Mouse (Mus musculus) embryonic stem cell, embryonic (primary cell): ENCODE data around the gene Znfx1.

Experiments used
- CTCF ChIA-PET, 4 experiments: fragments of 300-600 bp in 2 of 4; fragments of 350-600 bp in 2 of 4; sonication (Branson Sonifier 250); formaldehyde crosslinking; loops; one replicate each; lab custom pipeline; 2022; ENCODE audit warnings: inconsistent platforms in 2 of 4; lab: Charles Lee
- POLR2A ChIA-PET, 4 experiments: fragments of 300-600 bp in 2 of 4; fragments of 350-600 bp in 2 of 4; sonication (Branson Sonifier 250); formaldehyde crosslinking; loops; one replicate each; lab custom pipeline; 2022; ENCODE audit warnings: antibody characterized with exemption in 4 of 4, inconsistent platforms in 1 of 4; lab: Charles Lee

Gene Znfx1

GRCm38 (mm10) chr2:167078486-167078885, 15.7 kb upstream of the Znfx1 start:
- ChIA-PET POLR2A (interaction anchor here in 3 of 4 experiments (0.5 to 5.5 kb wide), 30 partner anchors 8 to 1265 kb away, joined by 3 to 23 read pairs (median 4); partner anchors contain the start of gene Znfx1 (in 3 of the 3)), CTCF (interaction anchor here in 3 of 4 experiments (0.6 to 1.6 kb wide), 9 partner anchors 23 to 602 kb away, joined by 3 to 4 read pairs (median 3); partner anchors contain the start of gene Kcnb1 (in 1 of the 3))

DNA sequence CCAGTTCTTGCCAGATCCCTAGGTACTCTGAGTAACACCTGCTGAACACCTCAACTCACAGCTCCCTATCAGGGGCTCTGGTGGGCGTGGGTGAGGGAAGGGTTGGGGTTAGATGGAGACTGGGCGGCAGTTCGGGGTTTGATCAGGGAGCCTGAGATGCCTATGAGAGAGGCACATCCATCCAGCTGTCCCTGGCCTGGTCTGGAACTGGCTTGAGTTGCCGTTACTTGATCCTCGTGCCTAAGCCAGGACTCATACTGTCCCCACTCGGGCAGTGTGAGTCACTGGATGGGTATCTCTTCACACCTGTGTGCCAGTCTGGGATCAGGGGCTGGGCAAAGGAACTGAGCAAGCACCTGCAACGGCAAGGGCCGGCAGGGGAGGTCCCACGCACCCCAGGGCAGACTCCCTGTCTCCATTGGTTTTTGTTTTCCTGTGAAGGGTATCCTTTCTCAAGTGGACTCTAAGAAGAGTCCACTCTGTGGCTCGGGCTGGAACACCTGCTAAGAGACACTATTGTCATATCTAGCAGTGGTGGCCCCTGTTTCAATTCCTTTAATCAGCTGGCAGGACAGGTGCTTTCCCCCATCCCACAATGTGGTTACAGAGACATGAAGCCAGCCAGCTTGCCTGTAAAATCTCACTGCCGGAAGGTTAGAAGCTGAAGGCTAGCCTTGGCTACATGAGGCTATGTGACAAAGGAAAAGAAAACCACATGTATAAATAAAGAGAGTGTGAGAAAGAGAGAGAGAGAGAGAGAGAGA, 14.6 kb upstream of the Znfx1 start:
- POLR2A ChIA-PET = interaction anchor here (0.5 to 5.5 kb wide), 17 partner anchors 10 to 1264 kb away, joined by 3 to 23 read pairs (median 6); partner anchors contain the start of gene Znfx1 (in 1 of the 4)
- CTCF ChIA-PET = interaction anchor here in 2 of 4 experiments (1.0 to 1.2 kb wide), 2 partner anchors 136 to 145 kb away, joined by 4 read pairs; no protein-coding TSS in a partner anchor

GRCm38 (mm10) chr2:167076759-167077158, 13.9 kb upstream of the Znfx1 start:
- ChIA-PET CTCF (no interaction called here), POLR2A (interaction anchor here in 2 of 4 experiments (1.1 to 5.5 kb wide), 7 partner anchors 10 to 153 kb away, joined by 3 to 23 read pairs (median 6); partner anchors contain the start of gene Znfx1 (in 1 of the 2))

GRCm38 (mm10) chr2:167076352-167076751, 13.5 kb upstream of the Znfx1 start:
- CTCF ChIA-PET = interaction anchor here in 1 of 4 experiments (0.9 kb wide), 1 partner anchor 85 kb away, joined by 3 read pairs; no protein-coding TSS in a partner anchor
- POLR2A ChIA-PET = interaction anchor here in 2 of 4 experiments (0.9 to 5.5 kb wide), 7 partner anchors 10 to 120 kb away, joined by 3 to 23 read pairs (median 4); partner anchors contain the start of gene Znfx1 (in 1 of the 2)

DNA sequence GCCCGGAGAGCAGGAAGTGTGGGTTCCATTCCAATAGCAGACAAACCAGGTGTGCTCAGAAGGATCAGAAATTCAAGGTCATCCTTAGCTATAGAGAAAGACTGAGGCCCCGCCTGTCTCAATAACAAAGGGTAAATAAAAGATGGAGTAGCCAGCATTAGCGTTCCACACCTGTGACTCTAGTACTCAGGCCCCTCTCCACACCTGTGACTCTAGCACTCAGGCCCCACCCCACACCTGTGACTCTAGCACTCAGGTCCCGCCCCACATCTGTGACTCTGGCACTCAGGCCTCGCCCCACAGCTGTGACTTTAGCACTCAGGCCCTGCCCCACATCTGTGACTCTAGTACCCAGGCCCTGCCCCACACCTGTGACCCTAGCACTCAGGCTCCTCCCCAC, 11.8 kb upstream of the Znfx1 start:
- POLR2A ChIA-PET = interaction anchor here in 3 of 4 experiments (0.8 to 5.5 kb wide), 7 partner anchors 9 to 147 kb away, joined by 3 to 23 read pairs (median 4); partner anchors contain the start of gene Znfx1 (in 2 of the 3)
- CTCF ChIA-PET = interaction anchor here in 1 of 4 experiments (0.7 kb wide), 3 partner anchors 145 to 472 kb away, joined by 3 to 5 read pairs (median 3); no protein-coding TSS in a partner anchor

DNA sequence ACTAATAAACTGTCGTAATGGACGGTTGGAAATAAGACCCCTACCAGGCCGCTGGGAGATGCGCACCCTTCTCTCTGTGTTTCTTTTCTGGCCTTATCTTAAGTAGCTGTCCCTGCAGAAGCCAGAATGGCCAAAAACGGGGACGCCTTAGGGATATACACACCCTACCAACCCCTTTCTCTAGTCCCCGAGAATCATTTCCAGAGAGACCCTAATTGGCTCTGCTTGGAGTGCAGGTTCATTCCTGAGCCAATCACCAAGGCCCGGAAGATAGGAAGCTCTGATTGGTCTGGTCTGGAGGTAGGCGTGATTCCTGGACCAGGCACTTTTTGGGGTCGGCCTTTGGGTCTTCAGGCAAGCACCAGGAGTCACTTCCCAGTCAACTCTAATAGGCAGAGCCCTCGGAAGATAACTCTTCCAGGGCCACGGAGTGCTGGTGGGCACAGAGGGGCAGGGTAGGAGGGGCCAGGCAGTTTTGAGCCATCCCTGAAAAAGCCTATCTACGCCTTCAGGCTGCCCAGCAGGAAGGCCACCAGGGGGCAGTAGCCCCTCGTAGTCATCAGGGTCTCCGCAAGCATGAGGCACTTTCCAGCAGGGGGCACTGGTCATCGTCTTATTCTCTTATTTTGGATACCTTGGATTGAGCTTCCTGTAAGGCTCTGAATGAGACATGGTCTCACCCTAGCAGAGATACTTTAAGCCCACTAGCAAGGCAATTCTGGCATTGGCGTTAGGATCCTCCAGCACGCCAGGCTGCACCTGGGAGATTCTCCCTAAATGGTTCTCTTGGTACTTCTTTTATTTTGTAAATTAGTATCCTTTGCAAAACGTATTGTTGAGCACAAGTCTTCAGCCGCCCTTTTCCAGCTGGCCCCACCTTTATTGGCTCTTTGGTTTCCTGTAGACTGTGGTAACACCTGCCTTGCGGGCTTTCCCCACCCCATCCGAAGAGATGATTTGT, 9.1 kb upstream of the Znfx1 start:
- POLR2A ChIA-PET = interaction anchor here (0.5 to 6.1 kb wide), 130 partner anchors 8 to 1103 kb away, joined by 3 to 104 read pairs (median 4); partner anchors contain the start of genes Slc9a8 (in 3 of the 4), Znfx1 (in 3 of the 4), Ddx27 (in 2 of the 4) and Cse1l (in 1 of the 4)
- CTCF ChIA-PET = interaction anchor here (0.5 to 4.5 kb wide), 104 partner anchors 9 to 1170 kb away, joined by 3 to 103 read pairs (median 4); partner anchors contain the start of genes Kcnb1 (in 3 of the 4), Snai1 (in 2 of the 4), Znfx1 (in 2 of the 4) and Ddx27 (in 1 of the 4)

- ChIA-PET POLR2A (interaction anchor here in 3 of 4 experiments (0.5 to 6.1 kb wide), 82 partner anchors 8 to 360 kb away, joined by 3 to 104 read pairs (median 6); partner anchors contain the start of genes Slc9a8 (in 3 of the 3), Znfx1 (in 3 of the 3), Ddx27 (in 2 of the 3) and Kcnb1 (in 1 of the 3)), CTCF (interaction anchor here (0.5 to 4.5 kb wide), 59 partner anchors 8 to 459 kb away, joined by 3 to 103 read pairs (median 6); partner anchors contain the start of genes Kcnb1 (in 2 of the 4), Znfx1 (in 2 of the 4) and Ddx27 (in 1 of the 4))
Observed at GRCm38 (mm10) chr2:167071266-167071640, 8.4 kb upstream of the Znfx1 start.

GRCm38 (mm10) chr2:167070341-167070740, 7.5 kb upstream of the Znfx1 start:
- POLR2A ChIA-PET = interaction anchor here in 3 of 4 experiments (0.6 to 6.1 kb wide), 28 partner anchors 7 to 357 kb away, joined by 3 to 104 read pairs (median 4); partner anchors contain the start of genes Prex1 (in 1 of the 3), Stau1 (in 1 of the 3) and Znfx1 (in 1 of the 3)
- CTCF ChIA-PET = interaction anchor here in 3 of 4 experiments (0.7 to 4.5 kb wide), 9 partner anchors 114 to 349 kb away, joined by 3 to 103 read pairs (median 4); no protein-coding TSS in a partner anchor

GRCm38 (mm10) chr2:167067575-167067974, 4.8 kb upstream of the Znfx1 start:
- POLR2A ChIA-PET = interaction anchor here (0.6 to 6.1 kb wide), 39 partner anchors 9 to 226 kb away, joined by 3 to 104 read pairs (median 5); partner anchors contain the start of gene Cse1l (in 1 of the 4)
- CTCF ChIA-PET = interaction anchor here in 1 of 4 experiments (0.9 to 1.5 kb wide), 3 partner anchors 145 to 211 kb away, joined by 3 to 5 read pairs (median 4); no protein-coding TSS in a partner anchor

DNA sequence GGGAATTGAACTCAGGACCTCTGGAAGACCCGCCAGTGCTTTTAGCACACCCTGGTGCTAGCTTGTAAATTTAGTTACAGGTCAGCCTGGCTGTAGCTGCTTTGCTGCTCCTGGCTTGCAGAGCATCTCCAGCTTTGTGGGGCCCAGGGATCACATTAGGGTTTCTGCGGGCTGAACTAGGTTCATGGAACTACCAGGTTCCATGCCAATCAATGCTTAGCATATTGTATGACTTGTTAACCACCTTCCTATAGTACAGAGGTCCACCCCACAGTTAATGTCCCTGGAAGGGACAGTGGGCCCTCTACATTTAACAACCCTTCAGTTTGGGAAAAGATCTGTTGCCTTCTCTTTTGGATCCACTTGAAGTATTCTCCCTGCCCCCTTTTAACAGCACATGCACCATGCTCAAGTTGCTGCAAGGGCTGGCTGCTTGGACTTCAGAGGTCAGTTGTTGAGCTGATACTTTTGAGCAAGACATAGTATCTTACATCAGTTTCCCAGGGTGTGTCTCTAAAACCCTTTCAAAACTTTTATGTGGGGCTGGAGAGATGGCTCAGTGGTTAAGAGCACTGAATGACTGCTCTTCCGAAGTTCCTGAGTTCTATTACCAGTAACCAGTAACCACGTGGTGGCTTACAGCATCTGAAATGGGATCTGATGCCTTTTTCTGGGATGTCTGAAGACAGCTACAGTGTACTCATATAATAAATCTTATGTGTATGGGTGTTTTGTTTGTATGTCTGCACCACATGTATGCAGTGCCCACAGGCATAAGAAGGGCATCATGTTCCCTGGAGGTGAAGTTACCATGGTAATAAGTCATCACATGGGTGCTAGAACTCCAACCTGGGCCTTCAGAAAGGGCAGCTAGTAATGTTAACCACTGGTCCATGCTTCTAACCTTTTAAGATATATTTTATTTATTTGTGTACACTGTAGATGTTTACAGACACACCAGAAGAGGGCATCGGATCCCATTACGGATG, 4.0 kb upstream of the Znfx1 start:
- POLR2A ChIA-PET = interaction anchor here (0.6 to 6.1 kb wide), 76 partner anchors 8 to 1058 kb away, joined by 3 to 104 read pairs (median 4); partner anchors contain the start of genes Stau1 (in 2 of the 4), Cse1l (in 1 of the 4), Ddx27 (in 1 of the 4) and Slc9a8 (in 1 of the 4)

GRCm38 (mm10) chr2:167066031-167066430, 3.2 kb upstream of the Znfx1 start:
- POLR2A ChIA-PET = interaction anchor here (0.6 to 3.2 kb wide), 54 partner anchors 8 to 1059 kb away, joined by 3 to 27 read pairs (median 5); partner anchors contain the start of genes Stau1 (in 2 of the 4), Cse1l (in 1 of the 4), Ddx27 (in 1 of the 4) and Slc9a8 (in 1 of the 4)
- CTCF ChIA-PET = interaction anchor here in 3 of 4 experiments (0.8 to 1.5 kb wide), 3 partner anchors 36 to 156 kb away, joined by 3 to 5 read pairs (median 3); no protein-coding TSS in a partner anchor

More for the DNA sequence above, 4.0 kb upstream of the Znfx1 start:
- CTCF ChIA-PET = interaction anchor here in 3 of 4 experiments (0.6 to 1.5 kb wide), 6 partner anchors 36 to 212 kb away, joined by 3 to 5 read pairs (median 3); no protein-coding TSS in a partner anchor

DNA sequence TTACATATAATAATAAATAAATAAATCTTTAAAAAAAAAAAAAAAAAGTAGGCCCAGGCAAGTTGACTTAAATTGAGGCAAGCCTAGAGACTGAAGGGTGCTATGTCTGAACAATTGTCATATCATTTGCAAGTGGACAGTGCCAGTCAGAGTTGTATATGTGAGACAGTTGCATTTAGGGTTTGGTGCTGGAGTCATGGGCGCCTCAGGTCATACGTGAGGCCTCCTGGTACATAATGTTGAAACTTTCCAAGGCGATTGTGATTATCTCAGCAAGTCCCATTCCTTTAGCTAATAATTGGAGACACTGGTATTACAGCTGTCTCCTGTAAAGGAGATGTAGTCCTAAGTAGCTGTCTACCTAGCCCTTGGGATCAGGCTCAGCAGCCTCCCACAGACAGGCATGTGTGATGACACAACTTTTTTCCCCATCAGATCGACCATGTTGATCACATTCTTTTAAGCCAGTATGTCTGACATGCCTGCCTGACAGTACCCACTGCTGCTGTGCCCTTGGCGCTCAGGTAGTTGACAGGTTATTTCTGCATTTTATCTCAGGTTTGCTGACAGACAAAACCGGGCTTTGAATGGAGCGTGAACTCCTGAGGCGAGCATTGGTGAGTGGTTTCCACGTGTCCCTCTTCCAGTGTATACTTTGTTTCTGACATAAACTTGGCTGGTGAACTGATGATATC, 1.9 kb upstream of the Znfx1 start:
- POLR2A ChIA-PET = interaction anchor here (0.5 to 3.1 kb wide), 34 partner anchors 9 to 807 kb away, joined by 3 to 17 read pairs (median 3); partner anchors contain the start of genes Ddx27 (in 2 of the 4) and Stau1 (in 1 of the 4)

GRCm38 (mm10) chr2:167063906-167064496, 1.2 kb upstream of the Znfx1 start:
- CTCF ChIA-PET = interaction anchor here in 1 of 4 experiments (1.1 kb wide), 1 partner anchor 8 kb away, joined by 4 read pairs; no protein-coding TSS in a partner anchor
- POLR2A ChIA-PET = interaction anchor here (0.5 to 3.1 kb wide), 55 partner anchors 7 to 806 kb away, joined by 3 to 94 read pairs (median 5); partner anchors contain the start of genes Ddx27 (in 2 of the 4) and Stau1 (in 2 of the 4)

More for the DNA sequence above, 1.9 kb upstream of the Znfx1 start:
- CTCF ChIA-PET = no interaction called here

- CTCF ChIA-PET = interaction anchor here in 3 of 4 experiments (0.6 to 1.5 kb wide), 7 partner anchors 10 to 378 kb away, joined by 3 to 19 read pairs (median 4); no protein-coding TSS in a partner anchor
- POLR2A ChIA-PET = interaction anchor here (0.6 to 1.8 kb wide), 116 partner anchors 9 to 1705 kb away, joined by 3 to 94 read pairs (median 4); partner anchors contain the start of genes Ddx27 (in 4 of the 4), Cse1l (in 3 of the 4), Stau1 (in 3 of the 4) and Kcnb1 (in 2 of the 4)
Observed at GRCm38 (mm10) chr2:167062497-167062911, 311 bp downstream of the Znfx1 start.
